Mouse (Mus musculus) kidney, postnatal 0 days (tissue): ENCODE measurements around the gene Aqr. TPM values are rescaled to one million over a fixed set of nuclear protein-coding genes. Genes with fewer than 3 reads are reported as not detected.

Experiments used
- ATAC-seq: fragments of 200-750 bp; cut with Nextera tagmentation; replicated peaks from 2 replicates; pipeline ENCODE4 v1.8.0; 2017; ENCODE audit warnings: low read depth, moderate number of reproducible peaks, moderate TSS enrichment, moderate library complexity; ENCODE audit not compliant: low FRiP score
- DNase-seq: peaks from one replicate; pipeline ENCODE4 v3.0.0-alpha.2; 2016; ENCODE audit warnings: low spot score
- H3K27ac ChIP-seq: fragments of 300-500 bp; sonication (generic); 2 replicates; pipeline ENCODE4 v1.5.1; 2014; ENCODE audit warnings: mild to moderate bottlenecking
- H3K27me3 ChIP-seq: fragments of 300-500 bp; sonication (generic); 2 replicates; pipeline ENCODE4 v1.6.1; 2014; ENCODE audit warnings: low read length, mixed read lengths; ENCODE audit not compliant: insufficient read depth
- H3K36me3 ChIP-seq: fragments of 300-500 bp; sonication (generic); 2 replicates; pipeline ENCODE4 v1.6.1; 2014; ENCODE audit warnings: low read length, mixed read lengths; ENCODE audit not compliant: insufficient read depth
- H3K4me1 ChIP-seq: fragments of 300-500 bp; sonication (generic); replicated peaks from 2 replicates; pipeline ENCODE4 v1.6.1; 2014; ENCODE audit warnings: antibody characterized with exemption, low read length, mixed read lengths; ENCODE audit not compliant: insufficient read depth
- H3K4me2 ChIP-seq: fragments of 300-500 bp; sonication (generic); 2 replicates; pipeline ENCODE4 v1.6.1; 2014; ENCODE audit warnings: mild to moderate bottlenecking, low read length, moderate library complexity, mixed read lengths
- H3K4me3 ChIP-seq: fragments of 300-500 bp; sonication (generic); replicated peaks from 2 replicates; pipeline ENCODE4 v1.5.1; 2014; ENCODE audit warnings: low read depth, low read length
- H3K9ac ChIP-seq: fragments of 300-500 bp; sonication (generic); 2 replicates; pipeline ENCODE4 v1.6.1; 2014; ENCODE audit warnings: low read depth, low read length
- H3K9me3 ChIP-seq: fragments of 300-500 bp; sonication (generic); replicated peaks from 2 replicates; pipeline ENCODE4 v1.6.1; 2016; ENCODE audit warnings: low read length, inconsistent platforms, mixed read lengths
- CTCF ChIP-seq: IDR thresholded peaks from 2 replicates; pipeline ENCODE4 v1.5.1; 2016; ENCODE audit warnings: antibody characterized with exemption, low read depth, mild to moderate bottlenecking, moderate library complexity
- WGBS: fragments of 180-500 bp; shearing (Covaris S2); extraction: QIAGEN DNeasy Blood & Tissue Kit; methylation state at CpG from one replicate; pipeline ENCODE4 v1.1.7; 2014; 5-methylcytosine and 5-hydroxymethylcytosine counted together
- polyA plus RNA-seq: library from polyadenylated mRNA; unstranded; fragments of >200 nt; fragmentation: Nextera tagmentation; extraction: Ambion mirVana; gene quantifications from 2 replicates; pipeline ENCODE4 v1.2.1, GENCODE M21; 2015

Aqr gene
- polyA plus RNA-seq, 1 experiment from 2014 or later = 44.4 TPM

DNA sequence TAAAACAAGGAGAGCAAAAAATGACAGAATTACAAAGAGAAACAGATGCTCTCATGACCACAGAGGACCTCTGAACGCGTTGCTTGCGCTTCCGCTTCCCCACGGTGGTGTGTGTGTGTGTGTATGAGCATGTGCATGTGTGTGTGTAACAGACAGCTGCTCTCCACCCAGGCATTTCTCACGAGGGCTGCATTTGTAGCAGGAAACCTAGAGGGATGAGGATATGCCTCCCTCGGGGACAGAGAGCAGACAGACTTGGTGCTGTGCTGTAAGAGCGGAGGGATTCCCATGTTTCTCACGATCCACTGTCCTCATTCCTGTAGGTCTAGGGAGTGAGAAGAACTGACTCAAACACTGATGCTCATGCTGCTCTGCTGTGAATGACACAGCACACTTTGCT is 93.2 kb downstream of the Aqr start:
- H3K9ac ChIP-seq = no peak overlapping the region
- H3K36me3 ChIP-seq = no peaks in the 10 kb centered on the region
- H3K4me1 ChIP-seq = no peaks in the 10 kb centered on the region
- WGBS = 75% methylated on average over 9 of the region's 9 CpGs
- TF ChIP-seq CTCF = no peak
- H3K27ac ChIP-seq = no peak overlapping the region
- ATAC-seq = no peak
- H3K27me3 ChIP-seq = no peaks in the 10 kb centered on the region
- no peak overlapping the region for H3K4me3 ChIP-seq
- H3K4me2 ChIP-seq = no peak overlapping the region
- no peak for DNase-seq
- no peaks in the 10 kb centered on the region for H3K9me3 ChIP-seq

DNA sequence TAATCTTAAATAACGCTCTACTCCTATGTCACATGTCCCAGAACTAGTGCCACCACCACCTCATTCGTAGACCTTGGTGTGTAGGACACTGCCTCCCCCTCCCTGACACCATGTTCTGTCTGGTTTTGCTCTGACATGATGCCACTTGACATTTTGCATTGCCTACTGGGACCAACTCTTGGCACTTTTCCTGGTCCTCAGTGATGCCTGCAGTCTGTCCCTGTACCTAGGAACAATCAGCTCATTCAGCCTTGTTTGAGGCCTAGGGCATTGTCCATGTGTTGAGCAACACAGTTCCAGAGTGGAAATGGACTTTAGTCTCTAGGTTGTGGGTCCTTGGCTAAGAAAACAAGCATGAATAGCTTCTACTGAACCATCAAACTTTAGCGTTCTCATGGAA is 97.0 kb downstream of the Aqr start:
- H3K4me2 ChIP-seq = no peak overlapping the region
- H3K27me3 ChIP-seq = no peaks in the 10 kb centered on the region
- H3K27ac ChIP-seq = no peak overlapping the region
- DNase-seq (no peak), ATAC-seq (no peak)
- H3K4me1 ChIP-seq = no peaks in the 10 kb centered on the region
- H3K36me3 ChIP-seq = no peaks in the 10 kb centered on the region
- WGBS = 87% methylated on average over 3 of the region's 3 CpGs
- H3K4me3 ChIP-seq = no peak overlapping the region
- TF ChIP-seq CTCF = no peak
- H3K9ac ChIP-seq = no peak overlapping the region
- H3K9me3 ChIP-seq = no peaks in the 10 kb centered on the region

DNA sequence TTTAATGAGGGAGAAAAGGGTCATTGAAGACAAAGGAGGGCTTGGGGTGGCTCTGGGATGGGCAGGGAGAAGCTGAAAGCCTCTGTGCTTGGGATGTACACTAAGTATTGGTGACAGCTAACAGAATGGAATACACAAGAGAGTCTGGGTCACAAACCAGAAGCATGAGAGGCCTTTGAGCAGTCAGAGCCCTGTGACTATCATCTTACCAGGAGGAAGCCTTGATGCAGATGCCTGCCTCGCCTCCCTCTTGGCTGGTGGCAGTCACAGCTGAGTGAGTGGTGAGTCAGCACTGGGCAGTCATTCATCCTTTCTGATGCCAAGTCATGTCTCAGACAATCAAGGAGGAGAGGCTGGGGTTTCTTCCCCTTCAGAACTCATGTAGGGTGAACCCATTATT is 99.6 kb downstream of the Aqr start:
- WGBS = 11% methylated on average over 1 of the region's 1 CpGs

DNA sequence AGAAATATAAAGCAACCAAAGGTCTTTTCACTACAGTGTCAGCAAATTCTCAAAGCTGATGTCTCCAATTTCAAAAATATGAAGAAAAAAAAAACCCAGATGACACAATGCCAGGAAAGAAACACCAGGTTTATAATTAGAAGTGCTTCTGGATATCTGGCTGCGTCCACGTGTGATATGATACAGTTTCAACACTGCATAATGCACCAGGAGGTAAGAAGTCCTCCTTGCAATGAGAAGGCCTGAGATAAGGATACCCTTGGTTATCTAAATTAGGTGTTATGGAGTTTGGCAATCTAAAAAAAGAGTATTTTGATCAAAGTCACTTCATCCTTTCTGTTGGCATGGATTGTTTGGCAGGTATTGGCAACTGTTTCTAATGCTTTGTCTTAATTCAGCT is 114.9 kb downstream of the Aqr start:
- no peak overlapping the region for H3K4me2 ChIP-seq
- H3K36me3 ChIP-seq = no peaks in the 10 kb centered on the region
- H3K9ac ChIP-seq = no peak overlapping the region
- no peak overlapping the region for H3K27ac ChIP-seq
- ATAC-seq (no peak), DNase-seq (no peak)
- TF ChIP-seq CTCF = no peak
- H3K9me3 ChIP-seq = no peaks in the 10 kb centered on the region
- WGBS = 86% methylated on average over 2 of the region's 2 CpGs
- no peaks in the 10 kb centered on the region for H3K27me3 ChIP-seq
- no peak overlapping the region for H3K4me3 ChIP-seq
- no peaks in the 10 kb centered on the region for H3K4me1 ChIP-seq

More for the DNA sequence above, 99.6 kb downstream of the Aqr start:
- DNase-seq (peak; percentile 20), ATAC-seq (peak; percentile 66)
- no peaks in the 10 kb centered on the region for H3K36me3 ChIP-seq
- no peak overlapping the region for H3K9ac ChIP-seq
- no peak for TF ChIP-seq CTCF
- H3K4me2 ChIP-seq = no peak overlapping the region
- no peak overlapping the region for H3K27ac ChIP-seq
- no peaks in the 10 kb centered on the region for H3K4me1 ChIP-seq
- no peaks in the 10 kb centered on the region for H3K27me3 ChIP-seq
- H3K4me3 ChIP-seq = no peak overlapping the region
- no peaks in the 10 kb centered on the region for H3K9me3 ChIP-seq

DNA sequence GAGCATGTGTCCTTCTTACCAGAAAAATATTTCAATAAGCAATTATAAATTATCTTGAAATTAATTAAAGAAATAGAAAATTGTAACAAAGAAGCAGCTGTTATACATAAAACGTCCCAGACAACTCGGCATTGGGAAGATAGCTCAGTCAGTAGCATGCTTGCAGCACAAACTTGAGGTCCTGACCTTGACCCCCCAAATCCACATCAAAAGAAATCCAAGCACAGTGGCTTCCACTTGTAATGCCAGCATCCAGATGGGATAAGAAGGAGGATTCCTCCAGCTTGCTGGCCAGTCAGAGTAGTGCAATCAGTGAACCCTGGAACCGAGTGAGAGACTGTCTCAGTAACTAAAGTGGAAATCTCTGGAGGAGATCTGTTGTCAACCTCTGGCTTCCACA is 120.6 kb downstream of the Aqr start:
- H3K4me2 ChIP-seq = no peak overlapping the region
- no peaks in the 10 kb centered on the region for H3K9me3 ChIP-seq
- no peaks in the 10 kb centered on the region for H3K27me3 ChIP-seq
- WGBS = 64% methylated on average over 3 of the region's 3 CpGs
- DNase-seq (no peak), ATAC-seq (no peak)
- H3K4me3 ChIP-seq = no peak overlapping the region
- H3K27ac ChIP-seq = no peak overlapping the region
- H3K36me3 ChIP-seq = no peaks in the 10 kb centered on the region
- H3K4me1 ChIP-seq = no peaks in the 10 kb centered on the region
- no peak for TF ChIP-seq CTCF
- H3K9ac ChIP-seq = no peak overlapping the region

DNA sequence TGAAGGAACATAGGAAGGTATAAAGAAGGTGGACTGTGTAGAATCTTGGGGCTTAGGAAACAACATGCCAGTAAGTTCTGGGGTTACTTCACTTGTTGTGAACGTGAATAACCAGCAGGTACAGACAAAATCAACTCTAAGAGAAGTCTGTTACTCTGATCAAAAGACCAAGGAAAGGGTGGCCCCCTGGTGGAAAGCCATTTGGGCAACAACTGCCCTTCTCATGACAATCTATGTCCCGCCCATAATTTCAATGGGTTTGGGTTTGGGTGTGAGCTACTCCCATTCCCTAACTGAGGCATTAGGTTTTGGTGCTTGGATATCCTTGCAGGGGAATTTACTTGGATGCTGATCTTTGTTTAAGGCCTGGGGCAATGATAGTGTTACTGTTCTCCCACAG is 122.8 kb downstream of the Aqr start:
- no peak overlapping the region for H3K4me2 ChIP-seq
- no peaks in the 10 kb centered on the region for H3K27me3 ChIP-seq
- no peak for ATAC-seq
- no peak for DNase-seq
- H3K27ac ChIP-seq = no peak overlapping the region
- H3K4me3 ChIP-seq = no peak overlapping the region
- H3K36me3 ChIP-seq = no peaks in the 10 kb centered on the region
- H3K4me1 ChIP-seq = no peaks in the 10 kb centered on the region
- H3K9ac ChIP-seq = no peak overlapping the region
- no peaks in the 10 kb centered on the region for H3K9me3 ChIP-seq
- TF ChIP-seq CTCF = no peak
- 67% methylated on average over 2 of the region's 2 CpGs for WGBS

DNA sequence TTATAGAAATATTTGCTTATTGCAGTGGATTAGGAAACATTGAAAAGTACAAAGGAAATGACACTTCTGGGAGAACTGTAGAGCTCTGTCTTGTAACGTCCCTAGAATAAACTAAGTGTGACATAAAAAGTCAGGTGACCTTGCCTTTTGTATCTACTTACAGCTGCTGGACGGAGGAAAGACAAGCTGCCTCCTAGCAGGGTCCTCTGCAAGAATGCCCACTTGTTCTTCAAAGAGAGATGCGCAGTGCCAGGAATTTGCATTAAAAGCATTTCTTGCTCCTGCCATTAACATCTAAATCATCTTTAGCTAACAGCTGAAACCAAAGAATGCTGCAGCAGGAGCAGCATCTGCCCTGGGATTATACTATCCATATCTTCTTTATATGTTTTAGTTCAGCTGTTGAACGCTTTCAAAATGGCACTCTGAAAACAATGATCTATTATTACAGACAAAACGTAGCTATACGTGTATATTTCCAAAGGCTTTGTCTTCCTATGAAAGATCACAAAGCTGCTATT is 126.7 kb downstream of the Aqr start:
- Histone ChIP-seq H3K4me1 (no peaks in the 10 kb centered on the region), H3K27me3 (no peaks in the 10 kb centered on the region), H3K27ac (no peak overlapping the region), H3K9me3 (no peaks in the 10 kb centered on the region), H3K9ac (no peak overlapping the region), H3K36me3 (no peaks in the 10 kb centered on the region), H3K4me3 (no peak overlapping the region), H3K4me2 (no peak overlapping the region)
- WGBS = 51% methylated on average over 6 of the region's 6 CpGs
- ATAC-seq (no peak), DNase-seq (no peak)
- no peak for TF ChIP-seq CTCF
